Mouse (Mus musculus): ENCODE results near the gene Ssna1.

Ssna1 gene

DNA sequence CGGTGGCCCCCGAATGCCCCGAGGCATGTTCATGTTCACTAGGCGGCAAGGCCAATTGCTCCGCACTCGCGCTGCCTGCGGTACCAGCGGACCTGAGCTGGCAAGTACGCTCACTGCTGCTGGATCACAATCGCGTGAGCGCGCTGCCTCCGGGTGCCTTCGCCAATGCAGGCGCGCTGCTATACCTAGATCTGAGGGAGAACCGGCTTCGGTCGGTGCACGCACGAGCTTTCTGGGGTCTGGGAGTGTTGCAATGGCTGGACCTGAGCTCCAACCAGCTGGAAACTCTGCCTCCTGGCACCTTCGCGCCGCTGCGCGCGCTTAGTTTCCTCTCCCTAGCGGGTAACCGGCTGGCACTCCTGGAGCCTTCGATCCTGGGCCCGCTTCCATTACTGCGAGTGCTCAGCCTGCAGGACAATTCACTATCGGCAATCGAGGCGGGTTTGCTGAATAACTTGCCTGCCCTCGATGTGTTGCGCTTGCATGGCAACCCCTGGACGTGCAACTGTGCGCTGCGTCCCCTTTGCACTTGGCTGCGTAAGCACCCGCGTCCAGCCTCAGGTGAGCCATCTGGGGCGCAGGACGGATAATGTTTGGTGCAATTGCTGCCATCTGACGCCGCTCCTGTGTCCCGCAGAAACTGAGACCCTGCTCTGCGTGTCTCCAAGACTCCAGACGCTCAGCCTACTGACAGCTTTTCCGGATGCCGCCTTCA lies 18.0 kb upstream of the Ssna1 start:
- DNase-seq (ENCODE audit: low spot score in 2 of 2), result peak in 1 of 2 experiments; percentile 49

GRCm38 (mm10) chr2:25289651-25290050 lies 17.4 kb upstream of the Ssna1 start, which contains the start of gene Lrrc26:
Gene Lrrc26, plus strand, starts transcription at chr2:25289915.
- DNase-seq (ENCODE audit: low spot score in 2 of 2), result peak in 1 of 2 experiments; percentile 65

DNA sequence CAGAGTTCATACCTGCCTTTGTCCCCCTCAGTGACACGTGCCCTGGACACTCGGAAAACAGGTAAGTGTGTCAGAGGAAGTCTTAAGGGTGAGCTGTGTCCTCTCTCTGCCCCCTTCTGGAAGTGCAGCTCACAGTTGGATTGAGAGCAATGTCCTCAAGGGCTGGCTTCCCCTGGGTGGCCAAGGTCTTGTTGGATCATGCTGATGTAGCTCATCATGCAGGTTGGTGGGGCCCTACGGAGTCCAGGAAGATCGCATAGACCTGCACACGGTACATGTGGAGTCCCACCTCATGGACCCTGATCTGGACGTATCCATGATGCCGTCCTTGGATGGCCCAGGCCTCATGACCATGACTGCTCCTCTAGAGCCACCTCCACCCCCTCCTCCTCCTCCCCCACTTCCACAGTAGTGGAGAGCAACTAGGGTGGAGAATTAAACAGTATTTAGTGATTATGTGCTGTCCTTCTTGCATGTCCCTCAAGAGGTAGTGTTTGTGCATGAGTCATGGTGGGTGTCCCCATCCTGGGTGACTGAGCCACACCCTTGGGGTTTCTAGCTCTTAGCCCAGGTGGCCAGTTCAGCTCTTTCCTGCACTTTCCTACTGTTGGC lies 16.6 kb upstream of the Ssna1 start:
- no peak for DNase-seq (ENCODE audit: low spot score in 2 of 2)

- DNase-seq (ENCODE audit: low spot score in 2 of 2), result no peak
Measured at GRCm38 (mm10) chr2:25287927-25288649, 15.8 kb upstream of the Ssna1 start, which contains the start of gene Tmem210. Gene Tmem210, plus strand, starts transcription at chr2:25288145.

- no peak for DNase-seq (ENCODE audit: low spot score in 2 of 2)
Measured at GRCm38 (mm10) chr2:25286837-25287636, 14.8 kb upstream of the Ssna1 start.

- no peak for DNase-seq (ENCODE audit: low spot score in 2 of 2)
Measured at GRCm38 (mm10) chr2:25286314-25286713, 14.1 kb upstream of the Ssna1 start.

DNA sequence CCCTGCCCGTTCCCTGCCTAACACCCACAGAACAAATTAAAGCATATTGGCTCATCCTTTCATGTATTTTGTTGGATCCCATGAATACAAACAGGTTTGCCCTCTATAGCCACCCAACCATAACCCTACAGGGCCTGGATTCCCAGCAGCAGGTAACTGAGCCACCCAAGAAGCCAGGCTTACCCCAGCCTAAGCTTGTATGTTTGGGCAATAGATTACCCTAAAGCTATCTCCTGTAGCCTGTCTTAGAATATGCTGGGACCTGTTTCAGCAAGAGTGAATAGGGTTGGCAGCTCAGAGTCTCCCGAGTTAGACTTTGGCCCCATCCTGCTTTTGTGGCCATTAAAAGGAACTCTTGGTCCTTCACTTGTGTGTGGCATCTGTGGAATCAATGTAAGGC lies 13.3 kb upstream of the Ssna1 start:
- DNase-seq (ENCODE audit: low spot score in 2 of 2), result no peak

DNA sequence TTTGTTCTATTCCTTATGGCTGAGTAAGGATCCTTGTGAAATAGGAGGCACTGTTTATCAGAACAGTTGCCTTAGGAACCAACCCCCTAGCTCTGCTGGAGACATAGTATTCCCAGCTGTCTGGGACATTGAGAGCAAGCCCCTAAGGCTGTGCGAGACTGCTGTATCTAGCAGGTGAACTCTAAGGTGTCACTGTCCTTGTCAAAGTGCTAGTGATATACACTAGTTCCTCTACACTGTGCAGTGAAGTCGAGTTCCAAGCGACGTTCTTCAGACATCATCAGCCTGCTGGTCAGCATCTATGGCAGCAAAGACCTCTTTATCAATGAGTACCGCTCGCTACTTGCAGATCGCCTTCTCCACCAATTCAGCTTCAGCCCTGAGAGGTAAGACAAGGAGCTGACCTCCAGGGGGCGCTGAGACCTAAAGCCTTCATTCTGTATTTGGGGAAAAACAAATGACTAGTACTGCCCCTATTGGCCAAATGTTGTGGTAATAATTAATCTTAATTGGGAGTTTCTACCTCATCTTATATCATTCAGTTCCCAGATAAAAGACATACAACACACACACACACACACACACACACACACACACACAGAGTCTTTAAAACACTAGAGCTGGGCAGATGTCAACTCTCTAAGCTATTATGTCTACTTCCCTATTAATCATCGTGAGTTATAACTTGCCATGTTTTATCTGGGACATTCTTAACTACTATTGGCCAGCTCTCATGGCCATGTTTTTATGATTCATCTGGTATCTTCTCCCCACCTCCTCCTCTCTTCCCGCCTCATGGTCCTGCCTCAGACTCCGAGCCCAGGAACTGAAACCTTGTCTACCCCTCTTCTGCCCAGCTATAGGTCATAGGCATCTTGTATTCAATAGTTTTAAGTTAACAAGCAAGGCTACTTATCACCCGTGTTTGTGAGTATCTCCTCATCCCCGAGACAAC lies 7.0 kb upstream of the Ssna1 start:
- DNase-seq (ENCODE audit: low spot score in 2 of 2), result peak; percentile 78 to 86

GRCm38 (mm10) chr2:25273010-25273409 lies 772 bp upstream of the Ssna1 start:
- no peak for DNase-seq (ENCODE audit: low spot score in 2 of 2)

DNA sequence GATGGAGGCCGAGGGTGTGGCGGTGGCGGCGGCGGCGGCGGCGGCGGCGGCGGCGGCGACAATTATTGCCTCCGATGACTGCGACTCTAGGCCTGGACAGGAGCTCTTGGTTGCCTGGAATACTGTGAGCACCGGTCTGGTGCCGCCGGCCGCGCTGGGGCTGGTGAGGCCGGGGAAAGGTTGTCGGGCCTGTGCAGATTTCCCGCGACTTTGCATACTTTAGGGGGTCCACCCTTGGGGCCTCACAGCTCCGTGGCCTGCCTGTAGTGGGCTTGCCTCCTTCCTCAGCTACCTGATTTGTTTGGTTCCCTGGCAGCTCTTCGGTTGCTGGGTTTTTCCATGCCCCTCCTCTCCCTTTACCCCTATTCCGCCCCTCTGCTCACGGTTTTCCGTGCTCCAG lies 277 bp upstream of the Ssna1 start:
- no peak for DNase-seq (ENCODE audit: low spot score in 2 of 2)

- no peak for DNase-seq (ENCODE audit: low spot score in 2 of 2)
Measured at GRCm38 (mm10) chr2:25267746-25268309, 4.4 kb downstream of the Ssna1 start.

- no peak for DNase-seq (ENCODE audit: low spot score in 2 of 2)
Measured at GRCm38 (mm10) chr2:25267241-25267640, 5.0 kb downstream of the Ssna1 start.

DNA sequence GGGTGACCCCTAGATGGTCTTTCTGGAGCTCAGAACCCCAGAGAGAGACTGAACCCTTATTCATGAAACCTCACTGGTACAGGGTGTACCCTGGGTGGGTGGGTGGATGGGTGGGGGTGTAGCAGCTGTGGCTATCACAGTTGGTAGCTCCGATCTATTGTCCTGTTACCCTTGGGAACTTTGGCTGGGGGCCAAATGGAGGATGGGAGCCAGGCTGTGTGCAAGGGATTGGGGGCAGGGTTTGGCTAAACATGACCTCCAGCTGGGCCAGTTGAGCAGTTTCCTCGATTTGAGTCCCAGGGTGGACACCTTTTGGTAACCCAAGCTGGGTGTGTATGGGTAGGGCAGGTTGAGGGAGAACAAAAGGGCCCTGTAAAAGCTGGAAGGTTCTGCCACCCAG lies 5.5 kb downstream of the Ssna1 start:
- peak in 1 of 2 experiments; percentile 68 for DNase-seq (ENCODE audit: low spot score in 2 of 2)

- DNase-seq (ENCODE audit: low spot score in 2 of 2), result peak in 1 of 2 experiments; percentile 83
Measured at GRCm38 (mm10) chr2:25265897-25266656, 6.2 kb downstream of the Ssna1 start.

DNA sequence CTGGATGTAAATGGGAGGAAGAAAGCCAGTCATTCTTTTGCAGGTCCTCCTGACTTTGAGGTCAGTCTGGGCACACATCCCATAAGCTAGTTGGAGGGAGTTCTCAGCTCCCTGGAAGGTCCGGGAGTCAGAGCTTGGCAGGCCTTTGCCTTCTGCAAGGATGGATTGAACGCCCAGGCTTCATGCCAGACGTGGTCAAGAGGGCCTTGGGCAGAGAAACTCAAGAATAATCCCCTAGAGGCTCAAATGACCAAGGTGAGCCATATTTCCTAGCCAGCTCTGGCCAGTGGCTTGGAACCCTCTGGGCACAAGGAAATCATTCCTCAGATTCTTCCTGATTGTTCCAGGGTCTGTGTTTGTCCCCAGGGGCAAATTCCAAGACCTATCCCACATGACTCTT lies 7.4 kb downstream of the Ssna1 start:
- no peak for DNase-seq (ENCODE audit: low spot score in 2 of 2)

- DNase-seq (ENCODE audit: low spot score in 2 of 2), result no peak
Measured at GRCm38 (mm10) chr2:25264286-25264660, 8.0 kb downstream of the Ssna1 start.

DNA sequence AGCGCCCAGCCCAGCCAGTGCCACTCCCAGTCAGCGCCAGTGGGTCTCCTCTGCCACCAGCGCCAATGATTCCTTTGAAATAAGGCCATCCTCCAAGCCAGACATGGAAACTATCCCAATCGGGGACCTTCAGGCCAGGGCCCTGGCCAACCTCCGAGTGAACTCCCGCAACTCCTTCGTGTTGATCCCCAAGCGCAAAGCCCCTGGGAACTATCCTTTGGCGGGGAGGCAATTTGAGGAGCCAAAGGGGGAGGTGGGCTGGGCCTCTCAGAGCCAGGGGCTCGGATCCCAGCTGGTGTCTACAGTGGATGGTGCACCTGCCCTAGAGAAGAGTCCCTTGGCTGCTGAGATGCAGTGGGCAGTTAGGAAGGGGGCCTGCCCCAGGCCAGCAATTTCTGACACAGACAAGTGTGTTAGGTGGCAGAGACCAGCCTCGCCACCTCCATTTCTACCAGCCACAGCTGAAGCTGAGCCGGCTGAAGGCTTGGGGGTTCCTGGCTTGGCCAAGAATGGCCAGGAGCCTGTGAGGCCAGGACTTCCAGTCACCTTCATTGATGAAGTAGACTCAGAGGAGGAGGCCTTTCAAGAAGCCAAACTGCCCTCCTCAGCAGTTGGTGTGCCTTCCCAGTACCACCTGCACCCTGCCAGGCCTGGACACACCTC lies 8.5 kb downstream of the Ssna1 start:
- no peak for DNase-seq (ENCODE audit: low spot score in 2 of 2)

- peak in 1 of 2 experiments; percentile 80 for DNase-seq (ENCODE audit: low spot score in 2 of 2)
Measured at GRCm38 (mm10) chr2:25262795-25263622, 9.2 kb downstream of the Ssna1 start.
